Mouse (Mus musculus) C2C12 (cell line): ENCODE measurements around the gene Cd320.
"Not testable (repeated sequence)": the region's sequence is repeated elsewhere in the genome, so short reads cannot be mapped to it uniquely, and the experiment has no call there.

ENCODE experiments used
- CEBPB ChIP-seq: IDR thresholded peaks from one replicate; pipeline ENCODE4 v1.6.1; 2011; ENCODE audit warnings: low read depth, mild to moderate bottlenecking, control low read depth, moderate library complexity
- CTCF ChIP-seq: IDR thresholded peaks from one replicate; pipeline ENCODE4 v1.5.1; 2011; ENCODE audit not compliant: control insufficient read depth, insufficient read depth, insufficient read length
- MAX ChIP-seq: IDR thresholded peaks from one replicate; pipeline ENCODE4 v1.6.1; 2011; ENCODE audit warnings: mild to moderate bottlenecking, control low read depth
- MYOD1 ChIP-seq: IDR thresholded peaks from one replicate; pipeline ENCODE4 v1.6.1; 2011; ENCODE audit warnings: low read depth; ENCODE audit not compliant: control insufficient read depth, insufficient read length
- USF1 ChIP-seq: IDR thresholded peaks from one replicate; pipeline ENCODE4 v1.6.1; 2011; ENCODE audit warnings: low read depth, mild to moderate bottlenecking, control low read depth, moderate library complexity

DNA sequence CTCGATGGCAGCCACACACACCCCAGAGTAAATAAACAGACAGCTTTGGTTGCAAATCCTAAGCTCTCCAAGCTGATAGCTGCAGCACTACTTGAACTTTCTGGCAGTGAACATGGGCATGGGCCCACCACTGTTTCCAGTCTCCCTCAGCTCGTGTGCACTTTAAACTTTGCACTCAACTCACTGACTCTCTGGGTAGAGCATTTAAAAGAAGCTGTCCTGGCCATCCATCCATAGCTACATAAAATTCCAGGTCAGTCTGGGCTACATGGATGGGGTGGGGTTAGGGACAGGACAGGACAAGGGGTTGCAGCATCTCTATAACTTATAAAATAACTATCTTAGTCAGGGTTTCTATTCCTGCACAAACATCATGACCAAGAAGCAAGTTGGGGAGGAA lies 44.9 kb downstream of the Cd320 start:
- not testable (repeated sequence) for TF ChIP-seq CTCF, USF1, MAX, CEBPB, MYOD1
